Mouse (Mus musculus) cerebellum, postnatal 25 days (tissue): ENCODE measurements around the gene Atg4b.
"Not testable (repeated sequence)": the region's sequence is repeated elsewhere in the genome, so short reads cannot be mapped to it uniquely, and the experiment has no call there.

ENCODE experiments used
- DNase-seq, 2 experiments: peaks; one replicate each; pipeline ENCODE4 v3.0.0; 2021; ENCODE audit warnings: mixed read lengths in 2 of 2

Atg4b gene

DNA sequence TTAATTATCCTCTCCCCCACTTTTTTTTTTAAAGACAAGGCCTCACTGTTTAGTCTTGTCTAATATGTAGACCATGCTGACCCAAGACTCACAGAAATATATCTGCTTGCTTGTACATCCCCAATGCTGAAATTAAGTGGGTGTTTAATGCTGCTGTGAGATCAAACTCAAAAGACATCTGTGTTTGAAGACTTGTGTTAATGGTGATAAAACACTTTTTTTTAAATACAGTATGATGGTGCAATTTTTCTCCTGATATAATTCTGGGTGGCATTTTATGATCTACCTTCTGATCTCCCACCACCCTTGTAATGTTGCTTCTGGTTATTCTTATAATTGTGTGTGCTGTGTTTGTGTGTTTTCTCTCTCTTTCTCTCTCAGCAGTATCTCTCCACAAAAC, 4.9 kb downstream of the Atg4b start:
- no peak for DNase-seq

DNA sequence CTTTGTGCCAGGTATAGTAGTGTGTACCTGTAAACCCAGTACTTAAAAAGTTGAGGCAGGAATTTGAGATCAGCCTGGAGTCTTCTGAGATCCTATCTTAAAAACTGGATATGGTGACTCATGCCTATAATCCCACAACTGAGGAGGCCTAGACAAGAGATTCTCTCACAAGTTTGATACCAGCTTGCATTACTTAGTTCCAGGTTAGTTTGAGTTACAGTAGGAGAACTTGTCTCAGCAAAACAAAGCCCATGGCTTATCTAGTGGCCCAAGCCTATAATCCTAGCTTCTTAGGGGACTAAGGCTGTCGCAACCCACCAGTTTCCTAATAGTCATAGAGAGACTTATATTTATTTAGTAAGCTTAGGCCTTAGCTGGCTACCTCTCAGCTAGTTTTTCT, 8.8 kb downstream of the Atg4b start:
- DNase-seq: no peak

DNA sequence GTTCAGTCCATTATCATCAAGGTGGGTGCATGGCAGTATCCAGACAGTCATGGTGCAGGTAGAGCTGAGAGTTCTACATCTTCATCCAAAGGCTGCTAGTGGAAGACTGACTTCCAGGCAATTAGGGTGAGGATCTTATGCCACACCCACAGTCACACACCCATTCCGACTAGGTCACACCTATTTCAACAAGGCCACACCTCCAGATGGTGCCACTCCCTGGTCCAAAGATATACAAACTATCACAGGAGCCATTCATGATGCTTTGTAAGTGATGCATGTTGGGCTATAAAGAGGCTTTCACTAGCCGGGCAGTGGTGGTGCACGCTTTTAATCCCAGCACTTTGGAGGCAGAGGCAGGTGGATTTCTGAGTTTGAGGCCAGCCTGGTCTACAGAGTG, 12.2 kb downstream of the Atg4b start:
- DNase-seq: not testable (repeated sequence)

DNA sequence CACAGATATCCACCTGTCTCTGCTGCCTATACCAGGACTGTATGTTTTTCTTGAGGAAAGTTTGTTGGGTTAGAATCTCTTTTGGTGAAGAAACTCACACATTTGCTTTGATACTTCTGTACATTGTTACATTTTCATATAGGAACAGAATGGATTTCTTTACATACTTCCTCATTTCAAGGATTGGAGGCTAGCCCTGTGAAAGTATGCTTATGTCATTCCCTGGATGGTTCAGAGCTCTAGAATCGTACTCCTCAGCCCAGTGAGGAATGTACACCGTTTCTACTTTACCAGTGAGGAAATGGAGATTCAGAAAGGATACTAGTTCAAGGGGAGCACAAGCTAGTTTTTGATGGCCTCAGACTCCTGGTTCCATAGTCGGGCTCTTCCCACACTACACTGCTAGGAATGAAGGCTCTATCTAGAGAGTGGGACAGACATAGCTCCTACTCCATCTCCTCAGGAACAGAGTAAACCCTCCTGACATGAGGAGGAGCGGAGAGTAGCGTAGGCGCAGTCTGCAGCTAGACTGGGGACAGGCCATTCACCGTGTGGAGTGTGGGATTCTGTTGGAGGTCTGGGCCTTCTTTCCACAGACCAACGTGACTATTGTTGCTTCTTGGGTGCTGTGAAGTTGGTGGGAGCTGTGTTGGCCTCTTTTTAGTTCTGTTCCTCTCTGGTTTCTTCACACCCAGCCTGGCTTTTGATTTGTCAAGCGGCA, 13.7 kb downstream of the Atg4b start:
- no peak for DNase-seq

DNA sequence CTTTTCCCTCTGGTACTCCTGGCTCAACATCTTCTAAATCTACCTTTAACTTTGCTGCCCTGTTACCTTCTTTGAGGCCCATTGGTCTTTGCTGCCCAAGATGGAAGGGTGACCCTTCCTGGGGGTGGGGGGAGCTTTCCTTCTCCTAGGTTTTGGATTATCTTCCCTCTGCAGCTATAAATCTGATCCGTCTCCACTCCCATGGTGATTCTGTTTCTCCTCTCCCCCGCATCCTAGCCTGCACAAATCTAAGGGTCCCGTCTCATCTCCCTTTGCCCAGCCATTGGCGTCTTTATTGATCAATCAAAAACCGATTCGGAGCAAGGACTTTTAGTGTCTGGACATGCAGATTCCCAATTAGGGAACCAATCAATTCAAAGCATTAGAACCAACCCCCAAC, 16.3 kb downstream of the Atg4b start:
- no peak for DNase-seq

DNA sequence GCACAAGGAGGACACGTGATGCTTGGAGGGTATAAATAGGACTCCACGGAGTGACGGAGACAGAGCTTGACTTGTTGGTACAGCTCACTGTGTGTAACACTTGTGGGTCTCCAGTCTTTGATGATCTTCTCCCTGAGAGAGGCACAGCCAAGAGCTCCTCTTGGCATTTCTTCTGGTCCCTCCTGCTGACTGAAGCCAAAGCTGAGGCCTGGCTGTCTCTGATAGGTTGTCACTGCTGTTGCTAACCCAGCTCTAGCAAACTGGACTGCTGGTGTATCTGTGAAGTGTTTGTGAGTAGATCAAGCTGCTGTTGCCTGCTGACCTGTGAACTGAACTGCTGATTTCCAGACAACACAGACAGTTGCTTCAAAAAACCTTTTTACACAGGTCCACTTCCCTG, 18.6 kb downstream of the Atg4b start:
- DNase-seq: no peak

DNA sequence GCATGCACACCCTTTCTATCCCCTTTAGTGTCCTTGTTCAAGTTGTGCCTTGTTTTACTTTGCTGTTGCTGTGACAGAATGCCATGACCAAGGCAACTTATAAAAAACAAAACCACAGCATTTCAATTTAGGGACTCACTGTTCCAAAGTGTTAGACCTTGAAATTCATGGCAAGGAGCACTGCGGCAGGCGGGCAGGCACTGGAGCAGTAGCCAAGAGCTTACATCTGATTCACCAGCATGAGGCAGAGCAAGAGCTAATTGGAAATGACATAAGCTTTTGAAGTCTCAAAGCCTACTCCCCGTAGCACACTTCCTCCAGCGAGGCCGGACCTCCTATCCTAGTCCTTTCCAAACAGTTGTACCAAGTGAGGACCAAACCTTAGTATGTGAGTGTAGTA, 25.4 kb downstream of the Atg4b start:
- no peak for DNase-seq

DNA sequence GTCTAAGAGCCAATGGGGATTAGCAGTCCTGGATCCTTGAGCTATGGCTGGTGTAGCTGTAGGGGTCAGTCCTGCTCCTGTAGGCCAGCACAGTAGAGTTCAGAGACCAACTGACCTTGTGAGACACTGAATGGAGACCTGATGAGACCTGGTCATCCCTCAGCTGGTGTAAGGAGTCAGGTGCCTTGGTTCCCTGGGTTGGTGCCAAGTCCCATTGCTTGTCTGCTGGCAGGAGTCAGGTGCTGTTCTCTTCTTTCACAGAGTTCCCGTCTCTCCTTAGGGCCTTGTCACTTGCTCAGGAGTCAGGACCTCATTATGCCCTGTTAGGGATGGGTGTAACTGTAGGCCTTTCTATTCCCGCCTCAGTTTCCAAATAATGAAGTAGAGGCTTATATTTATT, 35.6 kb downstream of the Atg4b start:
- peak; percentile 22 to 61 for DNase-seq

DNA sequence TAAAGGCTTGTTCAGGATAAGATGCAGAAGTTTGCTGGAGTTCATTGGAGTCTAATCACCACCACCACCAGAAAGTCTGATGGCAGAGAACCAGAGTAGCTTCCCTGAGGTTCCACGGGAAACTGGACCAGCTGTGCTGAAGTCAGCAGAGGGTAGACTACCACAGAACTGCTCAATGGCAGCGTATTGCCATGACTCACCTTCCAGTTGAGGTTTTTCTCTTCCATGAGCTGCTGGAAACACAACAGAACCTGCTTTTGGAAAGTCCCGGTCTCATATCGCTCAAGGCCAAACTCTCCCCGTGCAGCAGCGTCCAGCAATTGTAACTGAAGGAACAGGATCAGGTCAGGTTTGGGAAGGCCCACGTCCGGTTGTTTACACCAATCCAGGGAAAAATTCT, 43.2 kb downstream of the Atg4b start:
- DNase-seq: no peak

DNA sequence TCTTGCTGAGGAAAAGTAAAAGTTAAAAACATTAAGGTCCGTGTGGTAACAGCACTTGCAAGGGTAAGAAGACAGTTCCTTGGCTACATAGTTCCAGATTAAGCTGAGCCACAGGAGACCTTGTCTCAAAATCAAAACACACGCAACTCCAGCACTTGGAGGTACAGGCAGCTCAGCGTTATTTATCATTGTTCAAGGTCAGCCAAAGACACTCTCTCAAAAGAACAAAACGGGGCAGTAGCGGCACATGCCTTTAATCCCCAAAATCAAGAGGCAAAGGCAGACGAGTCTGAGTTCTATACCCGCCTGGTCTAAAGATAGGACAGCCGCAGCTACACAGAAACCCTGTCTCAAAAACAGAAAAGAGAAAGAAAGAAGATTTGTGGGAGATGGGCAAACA, 44.6 kb downstream of the Atg4b start:
- no peak for DNase-seq

DNA sequence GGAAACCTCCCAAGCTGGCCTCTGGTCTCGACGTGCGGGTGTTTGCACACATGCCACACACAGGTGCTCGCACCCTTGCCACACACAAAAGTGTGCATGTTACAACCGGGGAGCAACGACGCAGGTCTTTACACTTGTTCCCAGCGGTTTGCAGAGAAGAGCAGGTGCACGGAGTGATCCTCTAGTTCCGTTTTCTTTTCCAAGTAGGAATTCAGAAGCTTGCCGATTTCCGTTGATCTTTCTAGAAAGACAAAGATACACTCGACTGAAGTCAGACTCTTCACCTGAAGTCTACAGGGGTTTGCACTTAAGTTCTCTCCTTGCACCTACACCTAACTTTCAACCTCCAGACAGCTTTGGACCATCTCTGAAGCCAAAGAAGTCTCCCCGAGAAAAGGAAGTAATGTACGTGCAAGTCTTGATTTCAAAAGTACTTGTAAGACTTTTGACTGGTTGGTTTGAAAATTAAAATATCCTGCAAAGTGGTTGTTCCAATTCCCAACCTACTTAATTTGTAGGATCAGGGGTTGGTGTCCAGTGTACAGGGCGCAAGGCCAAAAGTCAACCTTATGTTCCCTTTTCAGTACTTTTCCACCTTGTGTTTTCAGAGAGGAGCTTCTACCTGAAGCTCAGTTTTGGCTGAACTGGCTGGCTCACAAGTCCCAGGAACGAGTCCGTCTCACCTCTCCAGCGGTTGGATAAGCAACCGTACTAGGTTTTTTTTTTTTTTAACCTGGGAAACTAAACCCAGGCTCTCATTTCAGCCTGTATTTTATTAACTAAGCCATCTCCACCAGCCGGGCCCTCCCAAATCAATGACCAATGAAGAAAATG, 49.6 kb downstream of the Atg4b start:
- no peak for DNase-seq

DNA sequence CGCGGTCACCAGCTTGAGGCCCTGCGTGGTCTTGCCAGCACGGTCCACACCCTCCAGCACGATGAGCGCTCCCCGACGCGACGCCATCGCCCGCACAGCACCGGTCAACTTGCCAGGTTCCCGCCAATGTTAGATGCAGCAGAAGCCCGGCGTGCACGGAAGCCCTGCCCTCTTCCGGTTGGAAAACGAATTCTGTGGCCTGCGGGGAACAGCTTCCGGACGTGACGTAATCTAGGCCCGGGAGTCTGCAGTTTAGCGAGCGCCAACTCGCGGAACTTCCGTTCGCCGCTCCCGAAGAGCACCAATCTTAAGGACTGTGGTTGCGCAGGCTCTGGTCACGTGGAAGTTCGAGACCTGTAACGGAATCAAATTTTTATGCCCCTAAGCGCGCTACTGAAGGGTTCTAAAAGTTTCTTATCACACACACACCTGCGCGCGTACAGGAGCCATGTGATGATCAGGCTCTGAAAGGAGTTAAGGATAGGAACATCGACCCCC, 50.5 kb downstream of the Atg4b start, which contains the start of gene Dtymk:
Gene Dtymk (minus strand): TSS at position 194 of the 498 bp plus-strand sequence.
- DNase-seq: peak; percentile 90 to 94

DNA sequence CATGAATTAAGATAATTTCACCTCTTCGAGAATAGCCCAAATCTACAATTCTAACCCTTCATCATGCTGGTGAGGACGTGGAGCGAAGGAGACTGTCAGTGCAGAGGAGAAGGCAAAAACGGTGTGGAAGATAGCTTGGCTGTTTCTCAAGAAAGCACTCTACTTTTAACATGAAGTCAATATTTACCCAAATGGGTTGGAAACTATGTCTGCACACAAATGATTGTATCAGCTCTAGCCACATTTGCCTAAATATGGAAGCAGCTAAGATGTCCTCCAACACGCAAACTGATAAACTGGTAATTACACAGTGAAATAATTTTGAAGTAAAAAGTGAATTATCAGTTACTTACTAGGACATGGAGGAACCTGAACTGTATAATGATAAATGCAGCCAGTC, 51.5 kb downstream of the Atg4b start:
- no peak for DNase-seq

DNA sequence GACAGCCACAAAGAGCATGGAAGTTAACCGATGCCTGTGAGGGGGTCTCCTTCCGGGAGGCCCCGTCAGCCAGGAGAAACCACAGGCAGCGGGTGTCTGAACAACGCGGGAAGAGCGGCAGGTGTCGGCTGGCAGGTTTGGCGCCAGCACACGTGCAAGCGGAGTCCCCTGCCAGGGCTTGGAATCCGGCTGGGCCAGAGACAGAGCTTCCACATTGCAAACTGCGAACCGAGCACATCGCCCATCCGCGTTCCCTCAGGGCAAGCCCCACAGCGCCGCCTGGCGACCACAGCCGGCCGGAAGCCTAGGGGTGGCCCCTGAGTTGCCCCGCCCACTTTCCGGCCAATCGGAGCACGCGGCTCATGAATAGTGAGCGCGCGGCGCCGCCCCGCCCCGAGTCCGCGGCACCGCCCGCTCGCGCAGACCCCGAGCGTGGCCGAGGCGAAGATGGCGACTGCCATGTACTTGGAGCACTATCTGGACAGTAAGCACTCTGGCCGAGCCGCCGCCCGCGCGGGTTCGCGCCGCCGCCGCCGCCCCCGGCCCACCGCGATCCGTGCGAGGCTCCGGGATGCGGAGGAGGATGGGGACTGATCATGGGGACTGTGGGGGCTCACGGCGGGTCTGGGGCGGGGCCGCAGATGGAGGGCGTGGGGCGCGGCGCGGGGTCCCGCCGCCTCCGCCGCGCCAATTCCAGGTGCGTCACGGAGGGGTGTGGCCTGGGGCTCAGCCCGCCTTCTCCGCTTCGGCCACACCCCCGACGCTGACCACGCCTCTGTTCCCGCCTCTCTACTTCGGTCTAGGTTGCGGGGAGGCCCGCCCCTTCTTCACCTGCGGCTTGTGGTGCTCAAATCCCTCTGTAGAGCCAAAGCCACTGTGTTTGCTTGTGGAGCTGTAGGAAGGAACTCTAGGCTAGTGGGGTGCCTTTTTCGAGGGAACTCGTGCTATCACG, 52.5 kb downstream of the Atg4b start, which contains the start of gene Ing5:
Gene Ing5 (plus strand): TSS at position 410 of the 952 bp plus-strand sequence.
- peak; percentile 100 for DNase-seq

DNA sequence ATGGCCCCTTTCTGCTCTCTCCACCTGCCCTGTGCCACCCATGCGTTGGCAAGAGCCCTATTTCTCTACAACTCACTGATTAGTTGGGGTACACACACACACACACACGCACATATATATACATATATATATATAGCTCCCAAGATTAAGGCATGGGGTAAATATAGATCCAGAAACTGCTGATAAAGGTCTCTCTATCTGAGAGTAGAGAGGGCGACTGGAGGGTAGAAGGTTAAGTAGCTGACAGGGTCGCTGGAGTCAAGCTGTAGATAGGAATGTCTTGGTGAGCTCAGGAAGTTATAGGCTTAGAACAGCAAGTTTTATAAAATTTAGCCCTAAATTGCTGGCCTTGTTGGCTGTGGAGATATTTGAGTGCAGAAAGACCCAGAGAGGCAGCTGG, 53.5 kb downstream of the Atg4b start:
- no peak for DNase-seq

DNA sequence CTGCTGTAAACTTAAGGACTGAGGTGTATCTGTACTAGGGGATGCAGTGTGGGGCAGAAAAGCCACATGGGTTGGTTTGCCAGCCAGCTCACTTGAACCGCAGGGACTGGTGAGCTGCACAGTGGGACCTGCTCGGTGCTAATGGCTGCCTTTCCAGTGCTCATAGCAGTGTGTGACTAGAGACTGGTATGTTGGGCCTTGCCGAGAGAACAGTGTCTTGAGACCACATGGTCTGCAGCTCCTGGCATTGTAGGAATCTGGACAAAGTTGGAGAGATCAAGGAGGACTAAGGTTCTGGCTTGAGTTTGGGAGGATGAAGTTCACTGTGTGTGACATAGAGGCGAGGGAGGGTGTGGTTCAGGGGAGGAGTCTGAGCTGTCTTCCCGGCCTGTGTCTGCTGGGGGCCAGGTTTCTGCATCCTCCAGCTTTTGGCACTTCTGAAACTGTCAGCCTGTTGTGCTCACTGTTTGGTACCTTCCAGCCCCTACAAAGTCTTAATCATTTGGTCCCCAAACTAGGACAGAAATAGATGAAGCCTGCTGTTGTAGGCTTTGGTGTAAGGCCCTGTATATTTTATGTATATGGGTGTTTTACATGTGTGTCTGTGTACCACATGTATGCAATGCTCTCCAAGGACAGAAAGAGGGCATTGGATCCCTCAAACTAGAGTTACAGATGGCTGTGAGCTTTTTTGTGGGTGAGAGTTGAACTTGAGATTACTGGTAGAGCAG, 54.1 kb downstream of the Atg4b start:
- no peak for DNase-seq

DNA sequence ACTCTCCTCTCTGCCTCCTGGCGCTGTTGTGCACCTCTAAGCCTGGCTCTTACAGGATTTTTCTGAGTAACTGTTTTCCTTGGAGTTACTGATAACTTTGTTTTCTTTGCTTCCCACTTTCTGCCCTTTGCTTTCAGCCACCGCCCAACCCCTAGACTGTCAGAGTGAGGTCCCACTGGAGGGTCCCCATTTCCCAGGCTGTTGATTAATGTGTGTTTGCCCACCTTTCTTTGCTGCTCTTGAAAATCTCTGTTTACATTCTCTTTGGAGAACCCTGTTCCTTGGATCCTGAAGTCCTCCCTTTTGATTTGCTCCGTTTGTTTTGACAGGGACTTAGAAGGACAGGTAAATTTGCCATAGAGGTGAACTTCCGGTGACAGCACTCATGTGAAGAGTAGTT, 57.6 kb downstream of the Atg4b start:
- DNase-seq: no peak

DNA sequence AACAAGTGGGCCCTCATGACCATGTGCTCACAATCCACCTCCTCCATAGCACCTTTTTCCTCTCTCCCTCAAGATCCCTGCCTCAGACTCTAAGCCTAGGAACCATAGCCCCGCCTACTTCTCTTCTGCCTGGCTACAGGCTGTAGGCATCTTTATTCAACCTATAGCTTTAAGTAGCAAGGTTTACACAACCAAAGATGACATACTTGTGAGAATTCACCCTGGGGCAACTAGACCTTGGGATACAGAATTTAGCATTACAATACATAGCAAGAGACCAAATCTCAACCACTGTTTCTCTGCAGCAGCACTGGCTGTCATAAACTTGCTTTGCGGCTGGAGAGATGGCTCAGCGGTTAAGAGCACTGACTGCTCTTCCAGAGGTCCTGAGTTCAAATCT, 58.7 kb downstream of the Atg4b start:
- DNase-seq: no peak

DNA sequence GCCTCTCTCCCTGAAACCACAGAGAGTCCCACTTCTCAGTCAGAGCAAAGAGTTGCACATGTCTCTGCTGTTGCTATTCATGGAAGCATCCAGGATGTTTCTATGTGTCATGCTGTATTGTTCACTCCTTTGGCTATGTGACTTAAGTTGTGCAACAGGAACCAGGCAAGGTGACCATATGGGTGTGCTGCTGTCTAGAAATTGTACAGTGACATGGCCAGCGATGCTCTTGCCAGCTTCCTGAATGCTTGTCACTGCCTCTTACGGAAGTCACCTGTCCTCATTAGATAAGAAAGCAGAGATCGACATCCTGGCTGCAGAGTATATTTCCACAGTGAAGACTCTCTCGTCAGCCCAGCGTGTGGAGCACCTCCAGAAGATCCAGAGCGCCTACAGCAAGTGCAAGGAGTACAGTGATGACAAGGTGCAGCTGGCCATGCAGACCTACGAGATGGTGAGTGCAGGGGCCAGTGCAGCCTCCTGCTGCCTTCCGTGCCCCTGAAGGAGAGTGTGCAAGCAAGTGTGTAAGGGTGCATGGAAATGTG, 60.3 kb downstream of the Atg4b start:
- peak; percentile 44 to 54 for DNase-seq

DNA sequence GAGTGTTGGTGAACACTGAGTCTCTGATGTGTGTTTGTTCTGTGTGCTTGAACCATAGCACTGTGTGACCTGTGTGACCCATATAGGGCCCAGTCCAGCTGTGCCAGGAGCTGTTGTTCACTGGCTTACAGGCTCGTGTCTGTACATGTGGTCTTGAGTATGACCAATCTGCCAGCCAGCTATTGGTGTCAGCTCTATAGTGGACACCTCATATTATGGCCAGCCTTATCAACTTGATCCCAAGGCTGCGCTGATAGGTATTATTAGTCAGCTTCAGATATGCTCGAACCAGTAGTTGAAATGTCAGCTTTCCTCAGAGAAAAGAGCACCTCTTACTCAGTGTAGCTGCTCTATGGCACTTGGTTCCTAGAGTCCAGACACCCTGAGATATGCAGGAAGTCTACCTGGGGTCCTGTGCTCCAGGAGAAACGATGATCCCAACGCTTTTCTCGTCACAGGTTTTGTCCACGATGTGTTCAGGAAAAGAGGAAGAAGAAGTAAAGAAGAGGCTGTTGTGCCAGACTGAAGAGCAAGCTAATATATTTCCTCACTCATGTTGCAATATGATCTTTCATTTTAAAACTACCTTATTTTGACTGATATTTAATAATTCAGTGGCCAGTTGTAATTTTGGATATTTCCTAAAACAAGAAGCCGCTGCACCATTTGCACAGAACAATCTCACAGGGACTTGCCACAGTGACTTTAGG, 66.7 kb downstream of the Atg4b start:
- DNase-seq: no peak

DNA sequence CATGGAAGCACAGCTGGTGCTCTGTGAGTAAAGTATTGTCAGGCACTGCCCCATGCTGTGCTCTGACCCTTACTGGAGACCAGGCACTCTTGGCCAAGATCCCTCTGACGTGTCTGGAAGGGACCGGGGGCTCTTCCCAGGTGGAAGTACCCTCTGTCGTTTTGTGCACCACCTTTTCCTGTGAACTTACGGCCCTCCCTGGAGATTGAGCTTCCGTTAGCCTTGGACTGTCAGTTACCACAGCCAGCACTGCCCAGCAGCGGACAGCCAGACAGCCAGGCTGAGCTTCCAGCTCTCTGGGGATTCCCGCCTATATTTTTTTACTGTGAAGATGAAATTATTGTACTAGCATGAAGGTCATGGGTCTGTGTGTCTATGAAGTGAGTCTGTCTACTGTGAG, 67.4 kb downstream of the Atg4b start:
- DNase-seq: no peak
